Mouse (Mus musculus): ENCODE measurements around the gene Fdx1.

- TF ChIP-seq POLR2A (IDR thresholded peaks at IDR 0.05; ENCODE audit: extremely low read depth, insufficient read depth, low read length) = no peak
- no peak for TF ChIP-seq CTCF (IDR thresholded peaks at IDR 0.05; ENCODE audit: low read depth, low read length)
These were observed 13.1 kb downstream of the Fdx1 start for GRCm38 (mm10) chr9:51950225-51950624.
